Mouse (Mus musculus) gastrocnemius, postnatal 36 days (tissue): Measurements from ENCODE around the gene Ppdpf. TPM values are rescaled to one million over a fixed set of nuclear protein-coding genes. Genes with fewer than 3 reads are reported as not detected.

ENCODE experiments used
- DNase-seq, 2 experiments: peaks; one replicate each; pipeline ENCODE4 v3.0.0; 2022
- intact Hi-C: fragments of 180-260 bp; cut with DNase I; formaldehyde crosslinking; loops from one replicate; pipeline ENCODE4 v1.15.1; 2025
- total RNA-seq, 2 experiments: library from RNA; stranded (reverse); gene quantifications; 2 replicates each; pipeline ENCODE4 v1.2.3; 2021

Gene Ppdpf
- total RNA-seq, 2 experiments from 2014 or later = 40.4 to 45.1 TPM

- intact Hi-C loops = no loop called here
- no peak for DNase-seq
Observed at GRCm38 (mm10) chr2:181212389-181213020, 25.5 kb downstream of the Ppdpf start.

DNA sequence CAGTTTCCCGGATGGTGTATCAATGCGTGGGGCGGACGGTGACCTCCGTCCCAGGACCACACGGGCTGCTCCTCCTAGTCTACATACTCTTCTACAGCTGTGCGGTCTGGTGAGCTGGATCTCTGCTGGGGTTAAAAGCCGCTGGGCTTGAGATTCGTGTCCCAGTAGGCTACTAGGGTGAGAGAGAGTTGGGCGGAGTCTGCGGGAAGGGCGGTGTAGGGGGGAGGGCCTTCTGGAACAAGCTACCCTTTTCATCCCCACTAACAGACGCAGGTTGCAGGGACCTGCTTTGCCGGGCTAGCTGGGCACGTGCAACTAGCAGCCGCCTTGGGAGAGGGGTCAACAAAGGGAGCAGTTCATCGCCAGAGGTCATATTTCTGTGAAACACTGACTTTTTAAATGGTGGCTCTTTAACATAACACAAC is 26.0 kb downstream of the Ppdpf start, which contains the start of gene Srms:
TSS of gene Srms (minus strand) at position 165 of the 425 bp plus-strand sequence.
- no peak for DNase-seq
- intact Hi-C loops = no loop called here

- no peak for DNase-seq
- intact Hi-C loops = no loop called here
Observed at GRCm38 (mm10) chr2:181216037-181216436, 29.0 kb downstream of the Ppdpf start.

DNA sequence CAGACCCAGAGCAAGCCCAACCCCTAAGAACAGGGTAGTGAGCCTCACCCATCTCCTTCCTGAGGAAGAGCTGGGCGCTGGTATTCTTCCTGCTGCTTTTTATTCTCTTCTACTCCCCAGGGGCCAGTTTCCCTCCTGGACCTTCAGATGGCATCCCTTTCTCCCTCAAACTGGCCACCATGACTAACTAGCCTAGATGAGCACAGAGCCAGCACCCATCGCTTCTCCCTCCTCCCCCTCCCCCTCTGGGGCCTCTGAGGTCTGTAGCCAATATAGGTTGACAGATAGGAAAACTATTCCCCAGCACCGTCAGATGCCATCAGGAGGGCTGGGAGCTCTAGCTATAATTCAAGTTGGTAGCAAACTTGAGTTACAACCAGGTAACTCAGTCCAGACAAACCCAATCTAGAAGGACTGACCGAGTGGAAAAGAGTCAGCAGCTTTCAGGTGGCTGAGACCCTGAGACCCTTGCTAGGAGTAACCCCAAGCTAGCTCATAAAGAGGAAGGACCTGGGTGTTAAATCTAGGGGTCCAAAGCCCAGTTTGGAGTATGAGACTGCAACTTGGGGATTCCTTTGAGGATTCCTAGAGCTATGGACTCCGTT is 31.9 kb downstream of the Ppdpf start:
- intact Hi-C loops = no loop called here
- DNase-seq = no peak

DNA sequence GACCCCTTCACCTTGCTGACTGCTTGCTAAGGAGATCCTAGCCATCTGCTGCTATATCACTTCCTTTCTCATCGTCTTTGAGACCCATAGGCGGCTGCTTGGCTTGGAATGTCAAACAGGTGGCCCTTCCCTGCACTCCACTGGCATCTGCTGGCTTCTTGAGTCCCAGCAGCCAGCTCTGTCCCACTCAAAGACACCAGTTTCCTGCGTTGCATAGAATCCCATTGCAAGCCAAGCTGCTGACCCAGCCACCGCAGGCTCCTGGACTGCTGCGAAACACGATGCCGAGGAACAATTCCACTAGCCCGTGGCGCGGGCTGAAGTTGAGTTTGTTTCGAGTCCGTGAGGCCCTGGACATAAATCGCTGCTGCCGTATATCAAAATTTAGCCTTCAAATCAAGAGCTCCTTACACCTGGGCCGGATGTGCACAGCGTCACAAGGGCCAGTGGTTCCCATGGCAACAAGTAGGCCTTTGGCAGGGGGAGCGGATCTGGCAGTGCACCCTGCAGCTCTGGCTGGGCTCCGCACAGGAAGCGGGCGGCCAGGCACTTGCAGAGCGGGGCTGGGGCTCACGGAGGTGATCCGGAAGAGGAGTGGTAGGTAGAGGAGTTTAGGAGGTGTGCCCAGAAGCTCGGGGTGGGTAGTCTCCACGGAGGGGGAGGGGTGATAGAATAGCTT is 32.6 kb downstream of the Ppdpf start, which contains the start of gene Fndc11:
TSS of gene Fndc11 (plus strand) at position 476 of the 679 bp plus-strand sequence.
- peak; percentile 54 to 60 for DNase-seq
- intact Hi-C loops = no loop called here

DNA sequence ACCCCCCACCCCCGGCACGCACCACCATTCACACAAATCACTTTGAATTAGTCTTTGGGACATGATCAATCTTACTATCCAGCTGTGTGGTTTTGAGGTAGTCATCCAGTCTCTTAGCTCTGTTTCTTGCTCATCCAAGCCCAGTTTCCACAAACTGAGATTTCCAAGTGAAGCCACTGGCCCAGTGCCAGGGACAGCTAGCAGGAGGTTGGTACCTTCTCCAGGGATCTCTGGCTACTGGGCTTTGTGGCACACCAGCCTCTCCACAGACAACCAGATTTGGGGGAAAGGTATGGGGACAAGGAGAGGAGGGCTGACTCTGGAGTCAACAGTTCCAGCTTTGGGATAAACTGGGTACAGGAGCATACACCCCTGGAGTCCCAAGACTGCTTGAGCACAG is 33.3 kb downstream of the Ppdpf start:
- intact Hi-C loops = no loop called here
- DNase-seq = no peak

DNA sequence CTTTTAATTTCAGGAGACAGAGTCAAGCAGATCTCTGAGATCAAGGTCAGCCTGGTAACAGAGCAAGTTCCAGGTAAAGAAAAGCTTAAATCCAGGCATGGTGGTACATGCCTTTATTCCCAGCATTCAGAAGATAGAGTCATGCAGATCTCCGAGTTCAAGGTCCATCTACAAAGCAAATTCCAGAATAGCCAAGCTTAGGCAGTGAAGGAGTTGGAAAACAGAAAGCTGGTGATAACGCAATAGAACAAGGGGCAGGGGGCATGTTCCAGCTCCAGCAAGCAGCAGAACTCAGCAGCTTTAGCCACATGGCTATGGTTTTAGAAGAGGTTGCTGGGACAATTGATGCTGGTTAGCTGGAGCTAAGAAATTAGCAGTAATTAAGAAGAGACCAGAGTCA is 37.9 kb downstream of the Ppdpf start:
- DNase-seq = no peak
- intact Hi-C loops = no loop called here

- intact Hi-C loops = no loop called here
- no peak for DNase-seq
Observed at GRCm38 (mm10) chr2:181227122-181227521, 40.1 kb downstream of the Ppdpf start.

DNA sequence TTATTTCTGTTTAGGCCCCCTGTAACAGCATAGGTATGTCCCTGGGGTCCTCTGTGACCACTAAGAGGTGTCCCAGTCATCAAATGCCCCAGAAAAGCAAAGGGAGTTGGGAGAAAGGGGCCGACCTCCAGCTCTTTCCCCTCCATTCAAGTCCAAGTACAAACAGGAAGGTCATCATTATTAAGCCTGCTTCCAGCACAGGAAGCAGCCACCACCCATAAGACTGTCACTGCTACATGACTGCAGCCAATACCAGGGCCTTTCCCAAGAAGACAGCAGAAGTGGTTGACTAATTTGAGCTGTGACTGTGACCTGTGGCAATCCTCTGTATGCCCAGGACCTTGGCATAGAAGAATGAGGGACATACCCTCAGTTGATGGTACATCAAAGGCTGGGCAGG is 41.3 kb downstream of the Ppdpf start:
- intact Hi-C loops = no loop called here
- DNase-seq = no peak

GRCm38 (mm10) chr2:181231171-181231570 is 44.1 kb downstream of the Ppdpf start:
- intact Hi-C loops = no loop called here
- no peak for DNase-seq

DNA sequence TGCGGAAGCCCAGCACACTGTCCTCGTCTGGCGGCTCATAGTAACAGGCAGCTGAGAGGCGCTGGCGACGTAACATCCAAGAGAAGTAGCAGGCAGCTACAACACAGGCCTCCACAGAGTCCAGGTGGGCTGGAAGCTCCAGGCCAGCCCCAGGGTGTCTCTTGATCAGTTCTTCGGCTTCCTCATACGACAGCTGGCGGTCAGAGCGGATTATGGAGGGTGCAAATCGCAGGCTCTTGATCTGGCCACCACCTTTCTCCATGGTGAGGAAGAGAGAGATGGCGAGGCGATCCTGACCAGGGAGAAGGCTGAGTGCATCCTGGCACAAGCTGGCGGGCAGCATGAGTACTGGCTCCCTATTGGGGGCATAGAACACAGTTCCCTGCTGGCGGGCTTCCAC is 46.4 kb downstream of the Ppdpf start:
- no peak for DNase-seq
- intact Hi-C loops = no loop called here

DNA sequence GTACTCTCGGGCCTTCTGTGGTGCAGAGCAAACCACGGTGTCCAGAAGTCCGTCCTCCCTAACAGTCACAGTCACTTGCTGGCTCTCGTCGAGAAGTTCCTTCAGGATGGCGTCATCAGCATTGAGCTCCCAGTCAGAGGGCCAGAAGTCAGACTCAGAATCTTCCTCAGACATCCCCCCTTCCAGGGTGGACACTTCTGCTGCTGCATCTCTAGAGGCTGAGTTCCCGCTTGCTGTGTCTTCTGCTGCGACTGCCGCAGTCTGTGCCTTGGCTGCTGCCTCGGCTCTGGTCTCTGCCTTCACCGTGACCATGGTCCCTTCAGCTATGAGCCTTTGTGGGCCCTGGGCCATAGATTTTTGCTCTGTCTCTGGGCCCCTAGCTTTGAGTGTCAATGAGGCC is 47.6 kb downstream of the Ppdpf start:
- intact Hi-C loops = no loop called here
- no peak for DNase-seq

DNA sequence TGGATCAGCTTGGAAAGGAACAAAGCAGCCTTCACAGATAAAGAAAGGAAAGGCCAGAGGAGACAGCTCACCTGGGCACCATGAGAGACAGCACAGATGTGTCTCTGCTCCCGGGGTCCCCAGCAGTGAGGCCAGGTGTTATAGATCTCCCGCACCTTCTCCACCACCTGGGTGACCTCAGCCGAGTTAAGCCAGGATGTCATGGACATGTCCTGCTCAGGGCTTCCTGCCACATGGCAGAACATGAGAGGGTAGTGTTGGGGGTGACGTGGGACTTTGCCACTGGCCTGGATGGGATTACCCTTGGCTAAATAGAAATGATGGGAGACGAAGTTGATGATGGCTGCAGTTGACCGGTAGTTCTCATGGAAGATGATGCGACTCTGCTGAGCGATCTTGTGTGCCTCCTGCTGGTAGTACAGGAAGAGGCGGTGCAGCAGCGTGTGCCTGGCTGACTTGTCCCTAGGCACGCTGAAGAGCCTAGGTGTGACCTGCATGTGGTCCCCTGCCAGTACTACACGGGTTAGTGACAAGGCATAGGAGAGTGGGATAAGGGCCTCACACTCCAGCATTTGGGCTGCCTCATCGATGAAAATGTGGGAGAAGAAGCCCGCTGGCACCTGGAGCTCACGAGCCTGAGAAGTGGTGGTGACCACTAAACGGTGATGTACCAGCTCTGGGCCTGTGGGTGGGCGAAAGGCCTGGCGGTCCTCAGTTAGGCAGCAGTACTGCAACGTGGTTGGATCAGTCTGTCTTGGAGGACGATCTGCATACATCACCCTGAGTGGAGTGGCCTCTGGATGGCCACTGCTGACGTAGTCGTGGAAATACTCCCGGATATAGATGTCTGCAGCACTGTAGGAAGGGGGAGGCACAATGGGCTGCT is 48.9 kb downstream of the Ppdpf start:
- intact Hi-C loops = no loop called here
- DNase-seq = no peak

GRCm38 (mm10) chr2:181237251-181238014 is 50.4 kb downstream of the Ppdpf start:
- intact Hi-C loops = no loop called here

GRCm38 (mm10) chr2:181238091-181238610 is 51.1 kb downstream of the Ppdpf start:
- intact Hi-C loops = no loop called here
- DNase-seq = no peak

More at GRCm38 (mm10) chr2:181237251-181238014, 50.4 kb downstream of the Ppdpf start:
- no peak for DNase-seq

Other genes with a start within 250 kb of the Ppdpf start
- gene Nkain4, start 232.5 kb upstream of the Ppdpf start, total RNA-seq = not detected
- 10 to 100 TPM; 28.3 to 30.0 TPM for gene Arfgap1, start 220.0 kb upstream of the Ppdpf start, total RNA-seq
- gene Col20a1, start 200.7 kb upstream of the Ppdpf start, total RNA-seq = 1 to 10 TPM; 1.6 to 1.8 TPM
- under 1 TPM; 0.15 to 0.37 TPM for gene Chrna4, start 143.7 kb upstream of the Ppdpf start, total RNA-seq
- not detected for gene Kcnq2, start 51.9 kb upstream of the Ppdpf start, total RNA-seq
- gene Eef1a2, start 30.2 kb upstream of the Ppdpf start, total RNA-seq = 1,000 to 10,000 TPM; 2,073 to 2,141 TPM
- gene Ptk6, start 15.5 kb downstream of the Ppdpf start, total RNA-seq = not detected
- gene Srms, start 25.9 kb downstream of the Ppdpf start, total RNA-seq = under 1 TPM; 0.22 to 0.38 TPM
- gene Fndc11, start 32.8 kb downstream of the Ppdpf start, total RNA-seq = not detected
- 1 to 10 TPM; 2.7 to 3.3 TPM for gene Helz2, start 54.8 kb downstream of the Ppdpf start, total RNA-seq
- 10 to 100 TPM in 1 of 2 experiments, 1 to 10 TPM in 1; 7.3 to 10.6 TPM for gene Gmeb2, start 100.8 kb downstream of the Ppdpf start, total RNA-seq
- under 1 TPM in 1 of 2 experiments, not detected in 1; 0.31 TPM for gene Stmn3, start 127.3 kb downstream of the Ppdpf start, total RNA-seq
- gene Rtel1, start 132.5 kb downstream of the Ppdpf start, total RNA-seq = 10 to 100 TPM in 1 of 2 experiments, 1 to 10 TPM in 1; 9.2 to 12.2 TPM
- 10 to 100 TPM; 11.3 to 11.5 TPM for gene Zgpat, start 177.7 kb downstream of the Ppdpf start, total RNA-seq
- 10 to 100 TPM; 21.5 to 26.1 TPM for gene Arfrp1, start 178.2 kb downstream of the Ppdpf start, total RNA-seq
- 1 to 10 TPM; 4.7 to 5.2 TPM for gene Lime1, start 192.8 kb downstream of the Ppdpf start, total RNA-seq